Mouse (Mus musculus) frontal cortex, postnatal 10 days (tissue): ENCODE results near the gene Dnaja4.

ENCODE experiments used
- DNase-seq, 2 experiments: peaks; one replicate each; pipeline ENCODE4 v3.0.0; 2022; ENCODE audit warnings: low spot score in 2 of 2, mixed read lengths in 1 of 2

Gene Dnaja4

GRCm38 (mm10) chr9:54699345-54700173 is 886 bp downstream of the Dnaja4 start:
- DNase-seq: peak; percentile 66 to 80

DNA sequence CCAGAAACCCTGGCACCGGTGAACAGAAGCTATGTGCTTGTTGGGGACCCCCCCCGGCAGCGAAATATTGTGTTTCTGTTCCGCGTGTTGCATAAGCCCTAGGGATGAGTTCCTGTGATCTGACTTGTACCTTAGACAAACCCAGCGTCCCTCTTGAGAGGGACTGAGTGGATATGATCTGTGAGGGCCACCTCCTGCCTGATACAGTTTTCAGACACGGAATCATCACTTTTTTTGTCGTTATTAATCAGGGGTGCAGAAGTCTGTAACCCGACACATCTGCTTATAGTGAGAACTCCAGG is 1.5 kb downstream of the Dnaja4 start:
- no peak for DNase-seq

DNA sequence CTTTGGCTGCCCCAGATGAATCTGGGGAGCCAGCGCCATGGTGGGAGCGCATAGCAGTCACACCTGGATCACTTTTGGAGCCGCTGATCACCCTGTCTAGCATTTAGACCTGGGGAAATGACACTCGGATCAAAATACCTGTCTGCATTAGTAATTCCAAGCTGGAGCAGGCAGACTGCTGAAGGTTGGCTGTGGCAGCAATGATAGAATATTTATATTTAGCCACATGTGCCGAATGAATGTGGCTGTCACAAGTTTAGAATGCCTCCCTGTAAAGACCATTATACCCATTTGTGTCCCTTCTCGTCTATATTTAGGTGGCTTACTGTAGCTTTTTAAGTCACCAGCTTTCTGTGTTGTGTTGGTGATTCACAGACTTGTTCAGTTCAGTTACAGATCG is 2.1 kb downstream of the Dnaja4 start:
- no peak for DNase-seq

DNA sequence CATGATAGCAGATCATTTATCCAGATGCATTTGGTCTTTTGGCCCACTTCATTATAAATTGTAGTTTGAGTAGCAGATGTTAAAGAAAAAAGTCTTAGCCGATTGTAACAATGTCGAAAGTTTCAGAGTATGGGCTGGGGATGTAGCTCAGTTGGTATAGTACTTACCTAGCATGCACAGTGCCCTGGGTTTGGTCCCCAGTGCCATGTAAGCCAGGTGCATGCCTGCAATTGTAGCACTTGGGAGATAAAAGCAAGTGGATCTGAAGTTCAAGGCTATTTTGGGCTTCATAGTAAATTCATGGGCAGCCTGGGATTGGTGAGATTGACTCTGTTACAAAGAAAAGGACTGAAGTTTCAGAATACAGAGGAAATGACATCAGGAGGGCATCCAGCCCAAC is 3.9 kb downstream of the Dnaja4 start:
- no peak for DNase-seq

- no peak for DNase-seq
These were observed 5.7 kb downstream of the Dnaja4 start for GRCm38 (mm10) chr9:54704361-54704760.

DNA sequence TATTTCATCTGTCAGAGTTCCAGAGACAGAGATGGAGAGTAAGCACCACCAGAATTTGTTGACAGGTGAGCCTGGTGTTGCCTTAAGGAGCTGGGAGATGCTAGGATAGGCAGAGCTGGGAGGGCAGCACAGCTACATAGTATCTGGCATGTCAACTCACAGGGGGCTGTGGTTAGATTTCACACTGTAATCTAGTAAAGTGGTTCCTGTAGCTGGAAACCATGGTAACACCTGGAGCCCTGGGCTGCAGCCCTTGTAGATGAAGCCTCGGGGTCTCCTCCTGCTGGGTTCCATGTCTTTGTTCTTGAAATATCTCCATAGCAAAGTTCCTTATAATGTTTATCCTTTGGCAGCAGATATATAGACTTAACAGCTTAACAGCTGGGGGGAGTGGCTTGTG is 6.9 kb downstream of the Dnaja4 start:
- DNase-seq: no peak

GRCm38 (mm10) chr9:54707288-54707999 is 8.8 kb downstream of the Dnaja4 start:
- DNase-seq: no peak

GRCm38 (mm10) chr9:54708085-54708484 is 9.4 kb downstream of the Dnaja4 start:
- DNase-seq: no peak

DNA sequence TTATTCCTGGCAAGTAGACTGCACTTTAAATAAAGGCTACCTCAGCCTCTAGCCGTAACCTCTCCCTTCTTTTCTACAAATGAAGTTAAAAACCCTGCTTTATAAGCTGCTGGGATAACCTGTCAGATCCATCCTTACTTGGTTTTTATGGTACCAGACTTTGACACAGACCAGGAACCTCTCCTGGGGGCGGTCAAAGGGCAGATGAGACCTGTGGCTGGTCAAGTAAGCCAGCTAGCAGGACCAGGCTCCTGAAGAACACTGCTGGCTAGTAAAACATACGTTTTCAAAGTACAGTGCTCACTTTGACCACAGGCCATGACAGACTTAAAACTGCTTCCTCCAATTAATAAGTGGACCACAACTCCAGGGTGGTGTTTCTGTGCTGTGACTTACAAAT is 17.1 kb downstream of the Dnaja4 start:
- DNase-seq: no peak

GRCm38 (mm10) chr9:54717527-54717926 is 18.9 kb downstream of the Dnaja4 start:
- no peak for DNase-seq

DNA sequence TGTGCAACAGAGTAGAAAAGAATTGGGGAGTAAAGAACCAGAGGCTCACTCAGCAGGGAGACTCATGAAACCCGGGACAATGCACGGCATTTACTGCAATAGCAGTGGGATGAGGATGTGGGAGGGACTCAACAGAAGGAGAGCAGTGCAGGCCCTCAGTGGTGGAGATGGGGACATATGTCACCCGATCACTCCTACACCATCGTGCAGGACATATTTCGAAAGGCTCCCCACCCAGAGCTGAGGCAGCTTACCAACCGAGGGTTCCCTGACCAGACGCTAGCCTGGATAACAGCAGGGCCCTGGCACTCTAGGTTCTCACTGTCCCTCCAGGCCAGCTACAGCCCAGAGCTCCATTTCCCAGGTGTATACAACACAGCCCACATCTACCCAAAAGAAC is 23.5 kb downstream of the Dnaja4 start:
- no peak for DNase-seq

- DNase-seq: no peak
These were observed 23.9 kb downstream of the Dnaja4 start for GRCm38 (mm10) chr9:54722596-54722995.

- no peak for DNase-seq
These were observed 27.6 kb downstream of the Dnaja4 start for GRCm38 (mm10) chr9:54726315-54726714.

GRCm38 (mm10) chr9:54732122-54732521 is 33.4 kb downstream of the Dnaja4 start:
- no peak for DNase-seq

- DNase-seq: peak; percentile 92 to 97
These were observed 35.4 kb downstream of the Dnaja4 start, which contains the start of gene Wdr61 for GRCm38 (mm10) chr9:54733921-54734638. Wdr61 (minus strand) TSS chr9:54734519.

- no peak for DNase-seq
These were observed 36.1 kb downstream of the Dnaja4 start for GRCm38 (mm10) chr9:54734639-54735252.

DNA sequence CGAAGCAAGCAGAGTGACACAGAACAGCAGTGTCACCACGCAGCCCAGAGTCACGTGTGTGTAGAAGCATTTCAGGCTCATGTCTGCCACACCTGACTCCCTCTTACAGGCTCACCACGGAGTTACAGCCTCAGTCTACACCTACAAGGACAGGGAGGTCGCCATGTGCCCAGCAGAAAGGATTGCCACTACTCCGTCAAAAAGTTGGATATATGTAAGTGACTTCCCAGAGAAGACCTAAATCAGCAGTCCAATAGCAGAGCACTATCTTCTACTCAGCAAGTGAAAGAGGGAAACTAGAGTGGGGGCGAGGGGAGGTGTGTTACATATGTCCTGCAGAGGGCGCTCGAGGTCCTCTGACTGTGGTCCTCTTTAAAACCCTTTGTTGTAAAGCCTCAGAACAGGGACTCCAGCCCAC is 37.6 kb downstream of the Dnaja4 start:
- DNase-seq: no peak

- peak in 1 of 2 experiments; percentile 62 for DNase-seq
These were observed 39.7 kb downstream of the Dnaja4 start for GRCm38 (mm10) chr9:54738376-54738775.

- DNase-seq: no peak
These were observed 45.2 kb downstream of the Dnaja4 start for GRCm38 (mm10) chr9:54743891-54744290.

DNA sequence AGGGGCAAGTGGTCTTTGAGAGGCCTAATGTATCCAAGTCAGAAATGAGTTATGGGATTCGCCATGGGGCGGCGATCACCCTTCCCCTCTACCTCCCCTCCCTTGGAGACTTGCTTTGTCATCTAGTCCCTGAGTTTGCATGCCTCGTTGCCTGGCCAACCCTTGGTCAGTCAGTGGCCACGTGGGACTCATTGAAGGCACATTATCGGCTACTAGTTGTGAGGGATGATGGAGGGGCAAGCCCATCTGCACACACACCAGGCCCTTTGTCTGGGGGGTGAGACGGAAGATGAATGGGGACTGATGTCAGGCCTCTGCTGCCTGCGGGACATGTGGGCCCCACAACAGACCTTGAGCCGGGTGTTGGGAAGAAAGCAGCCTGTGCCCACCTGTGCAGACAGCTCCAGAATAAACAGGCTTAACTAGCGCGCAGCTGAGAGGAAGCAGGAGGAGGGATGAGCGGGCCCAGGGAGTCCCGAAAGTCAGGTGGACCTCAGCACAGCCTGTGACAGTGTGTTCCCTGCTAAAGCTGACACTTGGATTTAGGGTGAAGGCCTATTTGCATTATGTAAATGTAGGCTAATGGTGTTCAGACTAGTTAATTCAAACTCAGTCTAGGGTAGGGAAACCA is 47.2 kb downstream of the Dnaja4 start:
- no peak for DNase-seq

DNA sequence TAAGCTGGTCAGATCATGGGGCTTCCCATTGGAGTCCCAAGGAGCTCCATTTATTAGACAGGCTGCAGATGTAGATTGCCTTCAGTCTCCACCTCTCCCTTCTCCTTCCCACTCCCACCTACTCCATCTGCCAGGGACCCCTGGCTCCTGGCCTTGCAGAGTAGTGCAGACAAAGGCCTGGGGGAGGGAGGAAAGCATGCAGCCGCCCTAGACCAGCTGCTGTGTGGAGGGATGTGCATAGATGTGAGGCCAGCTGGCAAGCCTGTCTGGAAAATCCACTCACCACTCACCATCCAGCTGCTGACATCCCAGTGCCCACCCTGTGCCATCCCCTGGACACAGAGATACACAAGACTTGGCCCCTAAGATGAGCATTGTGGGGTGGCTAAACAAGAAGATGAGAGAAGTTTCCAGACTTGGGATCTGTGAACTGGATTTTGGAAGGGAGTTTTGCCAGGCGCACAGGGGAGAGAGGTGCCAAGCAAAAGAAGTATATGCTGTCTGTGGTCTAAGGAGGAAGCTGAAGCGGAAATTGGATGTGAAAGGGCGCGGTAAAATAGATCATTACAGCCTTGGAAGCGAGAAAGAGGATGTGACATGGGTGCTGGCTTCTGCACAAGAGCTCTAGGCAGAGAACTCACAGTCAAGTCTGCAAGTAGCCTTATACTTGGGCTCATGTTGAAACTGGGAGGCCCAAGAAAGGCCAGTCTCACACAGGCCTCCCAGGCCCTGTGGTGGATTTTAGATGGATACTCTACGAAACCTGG is 51.7 kb downstream of the Dnaja4 start:
- DNase-seq: no peak
